Mouse (Mus musculus): ENCODE data around the gene Itgam. TPM values are rescaled to one million over a fixed set of nuclear protein-coding genes. Genes with fewer than 3 reads are reported as not detected.
"Not testable (repeated sequence)": the region's sequence is repeated elsewhere in the genome, so short reads cannot be mapped to it uniquely, and the experiment has no call there.

The Itgam gene
- polyA plus RNA-seq, 1 experiment from 2014 or later = 0.42 TPM

- not testable (repeated sequence) for H3K9ac ChIP-seq (ENCODE audit: low read depth, low read length); H3K4me3 ChIP-seq (ENCODE audit: low read depth, low read length); H3K36me3 ChIP-seq (ENCODE audit: control insufficient read depth, insufficient read depth, low read length); H3K27ac ChIP-seq (ENCODE audit: low read depth, low read length); H3K4me2 ChIP-seq (replicated peaks; ENCODE audit: low read depth, low read length); ATAC-seq (ENCODE audit: low FRiP score); H3K4me1 ChIP-seq (replicated peaks; ENCODE audit: control insufficient read depth, insufficient read depth, low read length); H3K9me3 ChIP-seq (ENCODE audit: control insufficient read depth, low read length); DNase-seq (ENCODE audit: low spot score); H3K27me3 ChIP-seq (ENCODE audit: control insufficient read depth, insufficient read depth, low read length)
- WGBS = 85% methylated on average over 7 of the region's 8 CpGs
These were observed 96.4 kb downstream of the Itgam start for GRCm38 (mm10) chr7:128158688-128159354.

- H3K4me3 ChIP-seq (ENCODE audit: low read depth, low read length) = no peak overlapping the region
- H3K9ac ChIP-seq (ENCODE audit: low read depth, low read length) = no peak overlapping the region
- H3K27ac ChIP-seq (ENCODE audit: low read depth, low read length) = no peak overlapping the region
- no peaks in the 10 kb centered on the region for H3K9me3 ChIP-seq (ENCODE audit: control insufficient read depth, low read length)
- H3K36me3 ChIP-seq (ENCODE audit: control insufficient read depth, insufficient read depth, low read length) = no peaks in the 10 kb centered on the region
- no peaks in the 10 kb centered on the region for H3K4me1 ChIP-seq (replicated peaks; ENCODE audit: control insufficient read depth, insufficient read depth, low read length)
- ATAC-seq (ENCODE audit: low FRiP score) (no peak), DNase-seq (ENCODE audit: low spot score) (no peak)
- no peak overlapping the region for H3K4me2 ChIP-seq (replicated peaks; ENCODE audit: low read depth, low read length)
- 89% methylated on average over 4 of the region's 4 CpGs for WGBS
- no peaks in the 10 kb centered on the region for H3K27me3 ChIP-seq (ENCODE audit: control insufficient read depth, insufficient read depth, low read length)
These were observed 101.6 kb downstream of the Itgam start for GRCm38 (mm10) chr7:128164001-128164400.

GRCm38 (mm10) chr7:128166391-128166790 is 104.0 kb downstream of the Itgam start:
- Histone ChIP-seq H3K4me3 (ENCODE audit: low read depth, low read length) (no peak overlapping the region), H3K4me1 (replicated peaks; ENCODE audit: control insufficient read depth, insufficient read depth, low read length) (no peaks in the 10 kb centered on the region), H3K9ac (ENCODE audit: low read depth, low read length) (no peak overlapping the region), H3K36me3 (ENCODE audit: control insufficient read depth, insufficient read depth, low read length) (no peaks in the 10 kb centered on the region), H3K4me2 (replicated peaks; ENCODE audit: low read depth, low read length) (no peak overlapping the region), H3K27me3 (ENCODE audit: control insufficient read depth, insufficient read depth, low read length) (no peaks in the 10 kb centered on the region), H3K27ac (ENCODE audit: low read depth, low read length) (no peak overlapping the region), H3K9me3 (ENCODE audit: control insufficient read depth, low read length) (no peaks in the 10 kb centered on the region)
- DNase-seq (ENCODE audit: low spot score) = no peak
- 93% methylated on average over 7 of the region's 7 CpGs for WGBS
- ATAC-seq (ENCODE audit: low FRiP score) = no peak

Other genes with a start within 250 kb of the Itgam start
- 11.6 and 15.0 TPM in 2 replicates for gene Stx4a, start 238.3 kb upstream of the Itgam start, polyA plus RNA-seq (2014; fragmentation: Nextera tagmentation; extraction: Ambion mirVana)
- gene Stx1b, start 238.1 kb upstream of the Itgam start, polyA plus RNA-seq (2014; fragmentation: Nextera tagmentation; extraction: Ambion mirVana) = 9.1 and 10.1 TPM in 2 replicates
- gene Zfp646, start 186.4 kb upstream of the Itgam start, polyA plus RNA-seq (2014; fragmentation: Nextera tagmentation; extraction: Ambion mirVana) = 16.5 and 21.5 TPM in 2 replicates
- 23.1 and 23.3 TPM in 2 replicates for gene Zfp668, start 185.8 kb upstream of the Itgam start, polyA plus RNA-seq (2014; fragmentation: Nextera tagmentation; extraction: Ambion mirVana)
- 0.59 and 0.60 TPM in 2 replicates for gene Prss53, start 171.7 kb upstream of the Itgam start, polyA plus RNA-seq (2014; fragmentation: Nextera tagmentation; extraction: Ambion mirVana)
- gene Gm21974, start 167.2 kb upstream of the Itgam start, polyA plus RNA-seq (2014; fragmentation: Nextera tagmentation; extraction: Ambion mirVana) = not detected in 2 replicates
- 48.0 and 53.9 TPM in 2 replicates for gene Vkorc1, start 167.0 kb upstream of the Itgam start, polyA plus RNA-seq (2014; fragmentation: Nextera tagmentation; extraction: Ambion mirVana)
- gene Bckdk, start 158.6 kb upstream of the Itgam start, polyA plus RNA-seq (2014; fragmentation: Nextera tagmentation; extraction: Ambion mirVana) = 96.5 and 105 TPM in 2 replicates
- 49.7 and 50.1 TPM in 2 replicates for gene Kat8, start 150.1 kb upstream of the Itgam start, polyA plus RNA-seq (2014; fragmentation: Nextera tagmentation; extraction: Ambion mirVana)
- gene Prss8, start 132.5 kb upstream of the Itgam start, polyA plus RNA-seq (2014; fragmentation: Nextera tagmentation; extraction: Ambion mirVana) = 3.4 and 4.9 TPM in 2 replicates
- gene Prss36, start 115.9 kb upstream of the Itgam start, polyA plus RNA-seq (2014; fragmentation: Nextera tagmentation; extraction: Ambion mirVana) = 8.5 and 11.0 TPM in 2 replicates
- gene Fus, start 95.2 kb upstream of the Itgam start, polyA plus RNA-seq (2014; fragmentation: Nextera tagmentation; extraction: Ambion mirVana) = 58.7 and 65.0 TPM in 2 replicates
- gene Pycard, start 68.8 kb upstream of the Itgam start, polyA plus RNA-seq (2014; fragmentation: Nextera tagmentation; extraction: Ambion mirVana) = 8.4 and 11.0 TPM in 2 replicates
- not detected in 2 replicates for gene Trim72, start 58.7 kb upstream of the Itgam start, polyA plus RNA-seq (2014; fragmentation: Nextera tagmentation; extraction: Ambion mirVana)
- not detected in 2 replicates for gene Gm49368, start within 50 bp of the Itgam start, polyA plus RNA-seq (2014; fragmentation: Nextera tagmentation; extraction: Ambion mirVana)
- gene Itgax, start 66.9 kb downstream of the Itgam start, polyA plus RNA-seq (2014; fragmentation: Nextera tagmentation; extraction: Ambion mirVana) = not detected in 2 replicates
- not detected in 2 replicates for gene Itgad, start 91.7 kb downstream of the Itgam start, polyA plus RNA-seq (2014; fragmentation: Nextera tagmentation; extraction: Ambion mirVana)
- 0.36 and 0.54 TPM in 2 replicates for gene Cox6a2, start 143.7 kb downstream of the Itgam start, polyA plus RNA-seq (2014; fragmentation: Nextera tagmentation; extraction: Ambion mirVana)
- gene Armc5, start 174.7 kb downstream of the Itgam start, polyA plus RNA-seq (2014; fragmentation: Nextera tagmentation; extraction: Ambion mirVana) = 6.5 and 7.4 TPM in 2 replicates
- 12.3 and 13.3 TPM in 2 replicates for gene 9130023H24Rik, start 175.4 kb downstream of the Itgam start, polyA plus RNA-seq (2014; fragmentation: Nextera tagmentation; extraction: Ambion mirVana)
- gene Tgfb1i1, start 184.2 kb downstream of the Itgam start, polyA plus RNA-seq (2014; fragmentation: Nextera tagmentation; extraction: Ambion mirVana) = 33.0 and 40.9 TPM in 2 replicates
- gene Slc5a2, start 203.0 kb downstream of the Itgam start, polyA plus RNA-seq (2014; fragmentation: Nextera tagmentation; extraction: Ambion mirVana) = 0.25 TPM in 1 of 2 replicates, not detected in the other
- gene BC017158, start 235.5 kb downstream of the Itgam start, polyA plus RNA-seq (2014; fragmentation: Nextera tagmentation; extraction: Ambion mirVana) = 18.3 and 22.0 TPM in 2 replicates